Mouse (Mus musculus) common myeloid progenitor, adult 5-6 weeks (primary cell): ENCODE data around the gene Car11. TPM values are rescaled to one million over a fixed set of nuclear protein-coding genes. Genes with fewer than 3 reads are reported as not detected.

Experiments used
- ATAC-seq: replicated peaks from 2 replicates; pipeline ENCODE4 v1.8.0; 2016; ENCODE audit warnings: low read depth, mild to moderate bottlenecking, moderate TSS enrichment, inconsistent platforms; ENCODE audit not compliant: poor library complexity, severe bottlenecking
- total RNA-seq: library from RNA; stranded (forward); fragments of 200-1000, 187-1606 nt; gene quantifications from 2 replicates; pipeline ENCODE4 v1.2.3, GENCODE M21; 2017

Gene Car11
- total RNA-seq, 1 experiment from 2014 or later: not detected

DNA sequence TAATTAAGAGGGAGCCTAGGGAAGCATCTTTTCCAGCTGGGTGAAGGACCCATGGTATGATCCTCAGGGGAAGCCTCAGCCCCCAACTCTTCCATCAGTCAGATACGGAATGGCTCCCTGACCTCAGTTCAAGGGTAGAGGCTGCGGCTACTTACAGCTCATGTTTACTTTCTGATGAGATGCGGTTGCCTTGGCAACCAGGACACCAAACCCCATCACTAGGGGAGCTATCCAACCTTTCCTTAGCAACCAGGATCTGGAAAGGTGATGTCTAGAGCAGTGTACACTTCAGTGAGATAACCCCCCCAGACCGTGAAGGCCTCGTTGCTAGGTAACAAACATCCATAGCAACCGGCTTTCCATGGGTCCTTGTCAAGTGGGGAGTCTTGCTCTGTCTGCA is 9.4 kb downstream of the Car11 start:
- no peak for ATAC-seq

DNA sequence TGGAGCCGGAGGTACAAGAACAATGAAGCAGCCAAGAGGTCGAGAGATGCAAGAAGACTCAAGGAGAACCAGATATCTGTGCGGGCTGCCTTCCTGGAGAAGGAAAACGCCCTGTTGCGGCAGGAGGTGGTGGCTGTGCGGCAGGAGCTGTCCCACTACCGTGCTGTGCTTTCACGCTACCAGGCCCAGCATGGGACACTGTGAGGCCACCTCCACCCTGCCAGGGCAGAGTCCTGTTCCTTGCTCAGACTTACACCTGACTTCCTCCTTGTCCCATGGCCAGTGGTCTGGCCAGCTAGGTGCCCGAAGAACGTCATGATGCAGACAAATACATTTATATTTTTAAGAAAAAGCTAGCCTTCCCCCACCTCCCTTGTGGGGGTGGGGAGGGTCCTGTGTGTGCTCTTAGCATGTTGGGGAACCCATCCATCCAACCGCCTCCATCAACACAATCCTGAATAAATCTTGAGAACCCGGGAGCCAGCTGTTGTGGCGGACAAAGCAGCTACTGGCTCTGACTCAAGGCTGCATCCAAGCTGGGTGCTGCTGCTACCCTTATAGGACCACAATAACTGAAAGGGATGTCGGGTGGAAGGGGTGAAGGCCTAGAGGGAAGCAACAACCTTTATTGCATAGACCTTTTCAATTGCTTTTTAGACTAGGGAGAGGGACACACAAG is 10.2 kb downstream of the Car11 start:
- no peak for ATAC-seq

GRCm38 (mm10) chr7:45710477-45711191 is 11.0 kb downstream of the Car11 start:
- ATAC-seq: no peak

DNA sequence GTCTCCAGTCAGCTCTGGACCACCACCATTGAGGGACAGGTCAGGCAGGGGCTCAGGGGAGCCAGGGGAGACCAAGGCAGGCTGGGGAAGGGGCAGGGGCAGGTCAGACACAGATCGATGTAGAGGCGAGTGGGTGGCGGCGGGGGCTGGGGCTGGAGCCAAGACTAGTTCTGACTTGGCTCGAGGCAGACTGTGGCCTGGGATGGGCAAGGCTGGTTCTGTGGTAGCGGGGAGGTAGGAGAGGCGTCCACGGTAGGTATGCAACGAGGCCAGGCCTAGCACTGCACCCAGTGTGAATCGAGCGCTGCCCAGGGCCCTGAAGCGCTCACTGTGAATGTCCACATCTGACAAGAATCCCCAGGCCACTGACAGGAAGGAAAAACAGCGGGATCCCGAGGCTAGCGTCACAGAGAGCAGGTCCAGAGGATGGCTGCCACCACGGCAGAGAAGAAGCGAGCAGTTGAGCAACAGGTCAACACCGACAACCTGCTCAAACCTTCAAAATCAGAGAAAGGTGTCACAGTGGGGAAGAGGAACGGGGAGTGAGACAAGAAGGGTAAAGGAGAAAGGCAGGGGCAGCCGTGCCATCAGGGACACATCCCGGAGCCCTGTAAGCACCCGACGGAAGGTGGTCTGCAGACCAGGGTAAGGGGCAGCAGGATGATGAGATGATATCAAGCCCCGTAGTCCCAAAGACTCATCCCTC is 11.8 kb downstream of the Car11 start:
- no peak for ATAC-seq

DNA sequence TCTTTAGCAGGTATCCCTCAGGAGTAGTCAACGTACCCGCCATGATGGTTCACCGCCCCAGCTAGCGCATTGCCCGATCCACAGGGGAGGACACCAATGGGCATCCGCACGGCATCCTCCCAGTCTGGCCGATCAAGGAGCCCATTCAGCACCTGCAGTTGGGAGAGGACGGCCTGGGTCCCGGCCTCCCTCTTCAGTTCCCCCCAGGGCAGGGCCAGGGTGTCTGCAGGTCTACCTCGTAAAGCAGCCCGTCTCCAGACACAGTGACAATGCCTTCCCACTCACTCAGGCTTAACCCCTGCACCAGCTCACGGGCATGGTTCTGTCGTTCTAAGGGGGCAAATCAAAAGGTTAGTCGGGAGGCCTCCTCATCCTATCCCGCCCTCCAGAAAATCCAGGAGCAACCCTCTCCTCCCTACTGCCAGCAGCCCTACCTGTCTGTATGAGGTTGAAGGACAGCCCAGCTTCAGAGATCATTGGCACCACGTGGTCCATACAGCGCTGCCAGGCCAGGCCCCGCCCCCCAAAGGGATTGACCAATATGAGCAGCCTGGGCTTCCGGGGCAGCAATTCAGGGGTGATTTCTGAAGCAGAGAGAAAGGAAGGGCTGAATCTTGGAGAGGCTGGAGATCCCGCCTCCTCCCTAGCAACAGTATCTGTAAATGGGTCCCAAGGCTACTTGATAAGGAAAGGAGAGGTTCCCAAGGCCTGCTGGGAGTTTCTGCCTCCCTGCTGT is 12.5 kb downstream of the Car11 start:
- ATAC-seq: no peak

DNA sequence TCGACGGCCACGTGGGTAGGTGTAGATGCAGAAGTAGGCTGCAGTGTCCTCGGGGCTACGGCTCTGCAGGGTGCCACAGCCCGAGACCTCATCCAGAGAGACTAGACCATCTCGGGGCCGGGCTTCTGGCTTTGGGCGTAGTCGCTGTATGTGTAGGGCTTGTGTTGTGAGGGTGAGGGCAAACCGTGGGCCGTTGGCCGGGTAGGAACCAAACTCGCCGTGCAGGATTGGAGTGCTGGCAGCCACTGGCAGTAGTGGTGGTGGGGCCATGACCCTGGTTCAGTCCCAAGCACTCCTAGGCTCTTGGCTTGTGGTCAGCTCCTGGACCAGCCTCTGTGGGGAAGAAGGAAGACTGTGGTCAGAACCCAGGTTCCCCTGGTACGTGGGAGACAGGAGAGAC is 13.8 kb downstream of the Car11 start:
- ATAC-seq: no peak

DNA sequence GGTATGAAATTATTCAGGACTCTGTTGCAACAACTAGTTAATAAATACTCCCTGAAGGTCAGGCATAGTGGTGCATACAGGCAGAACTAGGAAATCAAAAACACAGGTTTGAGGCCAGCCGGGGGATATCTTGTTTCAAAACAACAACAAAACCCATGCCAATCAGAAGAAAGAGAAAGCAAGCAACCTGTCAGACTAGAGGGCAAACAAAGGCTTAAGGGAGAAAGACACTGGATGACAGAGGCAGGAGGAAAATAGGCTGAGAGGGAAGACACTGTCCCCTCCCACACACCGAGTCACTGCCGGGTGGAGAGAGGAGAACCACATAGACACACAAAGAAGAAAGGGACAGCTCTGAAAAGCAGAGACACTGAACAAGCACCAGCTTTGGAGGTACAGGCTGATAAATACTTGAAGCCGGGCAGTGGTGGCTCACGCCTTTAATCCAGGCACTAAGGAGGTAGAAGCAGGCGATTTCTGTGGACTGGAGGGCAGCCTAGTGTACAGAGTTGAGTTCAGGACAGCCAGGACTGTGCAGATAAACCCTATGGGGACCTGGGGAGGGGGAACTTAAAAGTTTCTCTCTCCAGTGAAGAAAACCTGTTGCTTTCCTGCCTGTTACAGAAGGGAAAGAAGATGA is 14.4 kb downstream of the Car11 start:
- ATAC-seq: no peak

DNA sequence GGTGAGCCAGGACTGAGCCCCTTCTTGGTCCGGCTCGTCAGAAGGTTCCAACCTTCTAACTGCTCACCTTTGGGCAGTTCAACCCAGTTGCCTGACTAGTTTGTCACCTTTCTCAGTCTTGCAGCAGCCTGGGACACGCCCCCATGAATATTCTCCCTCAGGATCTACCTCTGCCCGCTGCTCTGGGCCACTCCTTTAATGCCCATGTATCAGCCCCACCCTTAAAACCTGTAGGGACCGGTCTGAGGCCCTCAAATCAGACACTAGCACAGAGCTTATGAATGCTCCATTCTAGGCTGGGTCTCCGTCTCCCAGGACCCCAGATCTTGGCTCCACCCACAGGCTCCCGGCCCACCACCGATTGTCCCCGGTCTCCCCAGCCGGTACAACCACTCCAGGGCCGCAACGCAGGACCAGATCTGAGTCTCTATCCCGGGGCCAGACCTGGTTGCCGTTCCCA is 15.0 kb downstream of the Car11 start:
- ATAC-seq: peak; percentile 0; the same call in 1 of the 2 replicates

DNA sequence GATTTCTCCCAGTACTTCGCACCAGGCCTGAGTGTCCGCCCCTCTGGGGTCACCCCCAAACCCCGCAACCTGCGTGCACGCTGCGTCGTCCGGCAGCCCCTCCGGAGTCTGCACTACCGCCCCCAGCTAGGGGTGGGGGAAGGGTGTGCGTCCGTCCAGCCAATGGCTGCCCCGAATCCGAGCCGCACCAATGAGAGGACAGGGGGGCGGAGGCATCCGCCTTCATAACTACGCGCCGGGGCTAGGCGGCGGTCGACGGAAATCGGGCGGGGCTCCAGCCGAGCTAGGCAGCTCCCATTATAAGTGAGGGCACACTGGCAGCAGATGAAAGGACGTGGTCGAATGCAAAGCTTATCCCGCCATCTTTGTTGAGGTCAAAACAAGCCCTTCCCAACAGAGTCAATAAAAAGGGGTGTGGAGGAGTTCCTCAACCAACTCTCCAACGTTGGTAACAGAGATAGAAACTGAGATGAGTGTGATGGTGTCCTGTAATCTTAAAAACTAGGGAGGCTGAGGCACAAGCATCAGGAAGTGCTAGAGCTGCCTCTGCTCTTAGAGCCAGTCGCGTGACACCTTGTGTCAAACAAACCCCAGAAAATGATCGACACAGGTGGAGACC is 15.6 kb downstream of the Car11 start, which contains the start of gene Rpl18:
Gene Rpl18 (plus strand): TSS at position 368 of the 619 bp plus-strand sequence.
- ATAC-seq: peak; percentile 74

DNA sequence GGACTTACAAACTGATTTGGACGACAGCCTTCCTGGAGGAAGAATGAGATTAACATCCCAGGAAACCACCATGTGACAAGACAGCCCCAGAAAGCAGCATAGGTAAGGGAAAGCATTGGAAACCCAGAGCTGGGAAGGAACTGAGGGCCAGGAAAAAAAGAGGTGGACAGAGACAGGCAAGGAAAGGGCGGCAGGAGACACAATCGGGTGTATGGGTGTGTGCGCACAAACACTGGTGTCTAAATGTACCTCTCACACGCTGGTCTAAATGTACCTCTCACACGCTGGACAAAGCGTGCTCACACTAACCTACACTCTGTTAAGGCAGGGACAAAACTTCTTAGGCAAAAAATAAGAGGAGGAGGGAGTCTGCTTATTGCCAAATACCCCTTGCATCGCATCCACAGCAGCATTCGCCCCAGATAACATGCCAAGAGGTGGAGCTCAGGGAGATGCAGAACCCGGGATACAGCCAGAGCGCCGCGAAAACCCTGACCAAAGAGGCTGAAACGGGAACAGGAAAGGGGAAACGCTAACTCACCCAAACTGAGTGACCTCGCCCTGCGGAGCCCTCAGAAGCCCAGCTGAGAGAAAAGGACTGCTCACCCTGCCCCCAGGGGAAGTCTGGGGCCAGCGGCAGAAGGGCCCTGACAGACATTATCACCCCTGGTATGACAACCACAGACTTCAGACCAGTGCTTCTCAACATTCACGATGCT is 16.3 kb downstream of the Car11 start:
- peak; percentile 8 for ATAC-seq

DNA sequence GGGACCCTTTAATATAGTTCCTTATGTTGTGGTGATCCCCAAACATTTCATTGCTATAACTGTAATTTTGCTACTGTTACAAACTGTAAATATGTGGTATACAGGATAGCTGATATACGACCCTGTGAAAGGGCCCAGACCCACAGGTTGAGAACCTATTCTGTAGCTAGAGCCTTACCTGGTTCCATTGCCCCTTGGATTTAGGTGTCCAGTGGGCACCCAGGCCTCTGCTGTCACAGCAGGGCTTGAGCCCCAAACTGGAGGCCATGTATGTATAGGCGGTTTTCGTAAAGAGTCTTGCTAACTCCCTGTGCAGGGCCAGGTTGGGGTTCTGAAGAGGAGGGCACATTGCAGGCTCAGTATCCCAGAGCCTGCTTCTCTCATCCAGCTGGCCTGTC is 16.8 kb downstream of the Car11 start:
- no peak for ATAC-seq

DNA sequence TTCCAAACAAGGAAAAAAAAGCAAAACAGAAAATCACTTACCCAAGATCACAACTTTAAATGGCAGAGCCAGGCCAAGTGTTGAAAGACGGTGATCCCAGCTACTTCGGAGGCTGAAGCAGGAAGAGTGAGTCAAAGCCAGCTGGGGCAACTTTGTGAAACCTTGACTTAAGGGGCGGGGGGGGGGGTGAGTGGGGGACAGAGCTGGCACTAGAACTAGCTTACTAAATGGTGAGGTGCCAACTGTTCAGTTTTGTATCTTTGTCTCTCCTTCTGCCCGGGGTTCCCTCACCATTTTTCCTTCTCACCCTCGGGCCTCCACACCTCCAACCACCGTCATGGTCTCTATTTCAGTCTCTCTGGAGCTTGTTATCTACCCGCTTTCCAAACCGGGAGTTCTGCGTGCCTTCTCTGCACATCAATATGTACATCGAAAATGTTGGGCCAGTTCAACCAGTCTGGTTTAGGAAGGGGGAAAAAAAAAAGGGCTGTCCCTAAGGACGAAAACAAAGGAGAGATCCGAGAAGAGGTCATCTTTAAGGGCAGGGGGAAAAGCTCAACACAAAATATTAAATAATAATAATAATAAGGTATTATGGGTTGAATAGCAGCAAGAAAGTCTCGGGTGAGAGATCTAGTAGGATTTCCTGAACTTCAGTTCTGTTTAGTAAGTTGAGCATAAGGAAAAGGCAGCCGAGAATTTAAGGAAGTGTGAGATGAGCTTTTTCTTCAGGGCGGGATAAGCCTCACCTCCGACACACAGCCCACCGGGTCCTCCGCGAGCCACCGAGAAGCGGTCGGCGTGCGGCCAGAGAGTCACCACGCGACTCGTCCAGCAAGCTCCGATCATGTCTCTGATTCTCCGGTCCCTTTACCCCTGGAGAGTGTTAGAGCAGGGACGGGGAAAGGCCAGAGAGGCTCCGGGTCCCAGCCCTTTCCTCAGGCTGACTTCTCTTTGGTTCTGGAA is 17.6 kb downstream of the Car11 start:
- ATAC-seq: peak; percentile 26

DNA sequence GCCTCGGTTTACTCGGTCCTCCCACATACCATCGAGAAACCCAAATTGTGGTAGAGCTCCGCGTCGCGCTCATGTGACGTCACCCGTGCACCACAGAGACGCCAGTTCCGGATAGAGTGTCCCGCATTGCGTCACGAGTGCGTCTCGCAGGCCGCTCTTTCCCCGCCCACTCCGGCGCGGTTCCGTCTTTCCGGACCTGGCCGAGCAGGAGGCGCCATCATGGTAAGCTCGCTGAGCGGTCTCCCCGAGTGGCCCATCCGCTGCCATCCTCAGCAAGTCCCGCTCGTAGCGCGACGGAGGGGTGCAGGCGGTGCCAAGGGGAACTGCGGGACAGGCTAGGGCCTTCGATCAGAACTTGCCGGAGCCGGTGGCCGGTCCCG is 18.3 kb downstream of the Car11 start, which contains the start of gene Sphk2:
Gene Sphk2 (minus strand): TSS at position 85 of the 380 bp plus-strand sequence.
- ATAC-seq: peak; percentile 63

- ATAC-seq: no peak
Measured at GRCm38 (mm10) chr7:45718331-45718730, 18.7 kb downstream of the Car11 start.

DNA sequence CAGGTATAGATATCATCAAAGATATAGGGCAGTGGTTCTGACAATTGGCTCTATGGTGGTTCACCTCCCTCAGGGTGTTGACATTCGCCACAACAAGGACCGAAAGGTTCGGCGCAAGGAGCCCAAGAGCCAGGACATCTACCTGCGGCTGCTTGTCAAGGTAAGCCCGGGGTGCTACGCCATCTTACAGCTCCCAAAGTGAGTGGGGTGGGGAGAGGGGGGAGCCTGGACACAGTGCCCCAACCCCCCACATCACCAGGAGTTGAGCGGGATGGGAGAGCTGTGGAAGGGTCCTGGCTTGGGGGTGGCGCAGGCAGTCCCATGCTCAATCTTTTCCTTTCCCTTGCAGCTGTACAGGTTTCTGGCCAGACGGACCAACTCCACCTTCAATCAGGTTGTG is 19.5 kb downstream of the Car11 start:
- ATAC-seq: no peak

- no peak for ATAC-seq
Measured at GRCm38 (mm10) chr7:45719738-45720412, 20.2 kb downstream of the Car11 start.
